Mouse (Mus musculus): ENCODE measurements at regions not wholly inside any gene's neighbourhood (a gene's known extent, or its start where the extent isn't known, plus 50 kb on each side); places are given as distances from the start of the nearest gene placed in this dataset.
A peak's percentile ranks its signal among the peaks of the same experiment; 100 is the strongest.

GRCm38 (mm10) chr15:25525337-25525736 is 97.0 kb upstream of the Myo10 start:
- DNase-seq (ENCODE audit: low read depth, low spot score) = peak; percentile 28

- DNase-seq (ENCODE audit: low read depth, low spot score) = no peak
Observed at GRCm38 (mm10) chr15:25536451-25537334, 85.6 kb upstream of the Myo10 start.

- no peak for DNase-seq (ENCODE audit: low read depth, low spot score)
Observed at GRCm38 (mm10) chr15:25539344-25540176, 82.8 kb upstream of the Myo10 start.

GRCm38 (mm10) chr15:25542382-25542781 is 79.9 kb upstream of the Myo10 start:
- no peak for DNase-seq (ENCODE audit: low read depth, low spot score)

- DNase-seq (ENCODE audit: low read depth, low spot score) = no peak
Observed at GRCm38 (mm10) chr15:25546185-25546584, 76.1 kb upstream of the Myo10 start.

GRCm38 (mm10) chr15:25550269-25551054 is 71.9 kb upstream of the Myo10 start:
- no peak for DNase-seq (ENCODE audit: low read depth, low spot score)

GRCm38 (mm10) chr15:25554945-25555344 is 67.4 kb upstream of the Myo10 start:
- no peak for DNase-seq (ENCODE audit: low read depth, low spot score)

- DNase-seq (ENCODE audit: low read depth, low spot score) = peak; percentile 28
Observed at GRCm38 (mm10) chr15:25555852-25556251, 66.5 kb upstream of the Myo10 start.

GRCm38 (mm10) chr15:25557566-25557965 is 64.8 kb upstream of the Myo10 start:
- DNase-seq (ENCODE audit: low read depth, low spot score) = no peak

GRCm38 (mm10) chr15:25558240-25558639 is 64.1 kb upstream of the Myo10 start:
- no peak for DNase-seq (ENCODE audit: low read depth, low spot score)

GRCm38 (mm10) chr15:25563641-25564040 is 58.7 kb upstream of the Myo10 start:
- DNase-seq (ENCODE audit: low read depth, low spot score) = no peak

GRCm38 (mm10) chr15:25572495-25572894 is 49.8 kb upstream of the Myo10 start:
- no peak for DNase-seq (ENCODE audit: low read depth, low spot score)
